Mouse (Mus musculus): ENCODE results near the gene Gdf11. TPM values are rescaled to one million over a fixed set of nuclear protein-coding genes. Genes with fewer than 3 reads are reported as not detected.

Gdf11 gene
- total and polyA plus RNA-seq, 3 experiments, result 3.4 to 7.3 (median 4.5) TPM

DNA sequence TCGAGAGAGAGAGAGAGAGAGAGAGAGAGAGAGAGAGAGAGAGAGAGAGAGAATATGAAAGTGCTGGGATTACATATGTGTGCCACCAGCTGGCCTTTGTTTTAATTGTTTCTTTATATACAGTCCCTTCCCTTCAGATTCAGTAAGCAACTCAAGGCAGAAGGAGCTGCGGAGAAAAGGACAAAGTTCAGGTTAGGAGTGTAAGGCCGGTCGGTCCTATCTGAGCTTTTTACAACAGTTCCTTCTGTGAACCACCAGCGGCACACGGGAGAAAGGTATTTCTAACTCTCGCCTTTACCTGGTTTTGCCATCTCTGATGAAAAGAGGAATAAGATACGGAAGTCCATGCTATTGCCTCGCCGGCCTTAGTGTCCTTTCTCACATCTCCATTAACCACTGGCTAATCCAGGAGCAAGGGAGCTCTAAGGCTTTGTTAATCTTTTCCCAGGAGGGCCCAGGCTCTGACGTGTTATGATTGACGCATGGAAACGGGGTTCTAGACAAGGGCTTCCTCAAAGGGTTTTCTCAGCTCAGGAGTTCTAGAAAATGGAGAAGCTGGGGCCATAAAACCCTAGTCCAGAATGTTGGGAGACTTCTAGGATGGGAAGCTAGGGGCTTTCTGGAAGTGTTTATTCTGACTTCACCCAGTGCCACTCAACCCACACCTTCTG is 17.4 kb upstream of the Gdf11 start:
- Histone ChIP-seq H3K27ac (ENCODE audit: insufficient read depth, low read depth) (no peak overlapping the region), H3K9ac (ENCODE audit: insufficient read depth, low read depth) (no peak overlapping the region), H3K4me2 (ENCODE audit: insufficient read depth, low read depth, poor library complexity, severe bottlenecking) (no peak overlapping the region), H3K4me3 (replicated peaks in 1 of 3; ENCODE audit: low read depth in 2 of 3, low read length in 2 of 3, poor library complexity in 1 of 3) (no peak overlapping the region), H3K4me1 (ENCODE audit: control insufficient read depth in 1 of 2, insufficient read depth in 2 of 2) (peaks cover 0 to 3% of the 10 kb centered on the region in 2 experiments; a peak in 1 of 4 replicates), H3K9me3 (replicated peaks; ENCODE audit: low read length) (no peaks in the 10 kb centered on the region), H3K79me2 (replicated peaks; ENCODE audit: control insufficient read depth, extremely low read depth, insufficient read depth, poor library complexity, severe bottlenecking) (no peaks in the 10 kb centered on the region), H3K36me3 (replicated peaks in 1 of 2; ENCODE audit: control insufficient read depth in 1 of 2, insufficient read depth in 1 of 2, low read length in 1 of 2) (no peaks in the 10 kb centered on the region), H3K27me3 (replicated peaks) (peaks cover 2% of the 10 kb centered on the region)
- DNase-seq (ENCODE audit: extremely low read depth), result no peak
- TF ChIP-seq JUND (conservative IDR thresholded peaks at IDR 0.05; ENCODE audit: low read depth, low read length) (no peak), PAX5 (IDR thresholded peaks at IDR 0.05; ENCODE audit: low read length) (no peak), HCFC1 (IDR thresholded peaks at IDR 0.05; ENCODE audit: low read depth, low read length) (no peak), CHD1 (IDR thresholded peaks at IDR 0.05; ENCODE audit: low read depth, low read length) (no peak), POLR2AphosphoS2 (IDR thresholded peaks at IDR 0.05; ENCODE audit: low read depth, low read length) (no peak)
- in situ Hi-C loops (cut with MboI; ENCODE audit: low pct_ligation_motif_present, low pct_unique_long_range_greater_than_20kb, low sequenced_read_pairs) (no loop called here), dilution Hi-C loops (cut with MboI; ENCODE audit: extremely low pct_ligation_motif_present, extremely low pct_unique_long_range_greater_than_20kb, low sequenced_read_pairs) (no loop called here)

DNA sequence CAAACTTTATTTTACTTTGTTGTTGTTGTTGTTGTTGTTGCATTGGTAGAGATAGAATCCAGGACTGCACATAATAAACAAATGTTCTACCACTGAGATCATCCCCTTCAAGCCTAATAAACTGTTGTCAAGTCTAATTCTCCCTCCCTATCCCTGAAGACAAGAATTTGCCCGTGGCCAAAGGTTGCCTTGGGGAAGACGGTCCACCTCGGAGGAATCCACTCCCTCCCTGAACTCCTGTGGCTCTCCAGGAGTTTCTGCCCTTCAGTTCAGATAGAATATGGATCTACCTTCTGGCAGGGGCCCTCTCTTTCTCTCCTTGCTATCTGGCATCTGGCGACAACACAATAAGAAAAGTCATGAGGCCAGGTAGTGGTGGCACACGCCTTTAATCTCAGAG is 13.3 kb upstream of the Gdf11 start:
- H3K27me3 ChIP-seq (replicated peaks), result no peaks in the 10 kb centered on the region
- no peak overlapping the region for H3K27ac ChIP-seq (ENCODE audit: insufficient read depth, low read depth)
- no peak overlapping the region for H3K4me2 ChIP-seq (ENCODE audit: insufficient read depth, low read depth, poor library complexity, severe bottlenecking)
- H3K79me2 ChIP-seq (replicated peaks; ENCODE audit: control insufficient read depth, extremely low read depth, insufficient read depth, poor library complexity, severe bottlenecking), result no peaks in the 10 kb centered on the region
- H3K9ac ChIP-seq (ENCODE audit: insufficient read depth, low read depth), result no peak overlapping the region
- in situ Hi-C loops (cut with MboI; ENCODE audit: low pct_ligation_motif_present, low pct_unique_long_range_greater_than_20kb, low sequenced_read_pairs), result no loop called here
- no peaks in the 10 kb centered on the region for H3K36me3 ChIP-seq (replicated peaks in 1 of 2; ENCODE audit: control insufficient read depth in 1 of 2, insufficient read depth in 1 of 2, low read length in 1 of 2)
- H3K4me3 ChIP-seq (replicated peaks in 1 of 3; ENCODE audit: low read depth in 2 of 3, low read length in 2 of 3, poor library complexity in 1 of 3), result no peak overlapping the region
- DNase-seq (ENCODE audit: extremely low read depth), result no peak
- no peak for TF ChIP-seq GABPA (IDR thresholded peaks at IDR 0.05; ENCODE audit: insufficient replicate concordance, low read depth, low read length)
- no peaks in the 10 kb centered on the region for H3K9me3 ChIP-seq (replicated peaks; ENCODE audit: low read length)
- peaks cover 5 to 8% of the 10 kb centered on the region in 2 experiments for H3K4me1 ChIP-seq (ENCODE audit: control insufficient read depth in 1 of 2, insufficient read depth in 2 of 2)
- dilution Hi-C loops (cut with MboI; ENCODE audit: extremely low pct_ligation_motif_present, extremely low pct_unique_long_range_greater_than_20kb, low sequenced_read_pairs), result no loop called here

DNA sequence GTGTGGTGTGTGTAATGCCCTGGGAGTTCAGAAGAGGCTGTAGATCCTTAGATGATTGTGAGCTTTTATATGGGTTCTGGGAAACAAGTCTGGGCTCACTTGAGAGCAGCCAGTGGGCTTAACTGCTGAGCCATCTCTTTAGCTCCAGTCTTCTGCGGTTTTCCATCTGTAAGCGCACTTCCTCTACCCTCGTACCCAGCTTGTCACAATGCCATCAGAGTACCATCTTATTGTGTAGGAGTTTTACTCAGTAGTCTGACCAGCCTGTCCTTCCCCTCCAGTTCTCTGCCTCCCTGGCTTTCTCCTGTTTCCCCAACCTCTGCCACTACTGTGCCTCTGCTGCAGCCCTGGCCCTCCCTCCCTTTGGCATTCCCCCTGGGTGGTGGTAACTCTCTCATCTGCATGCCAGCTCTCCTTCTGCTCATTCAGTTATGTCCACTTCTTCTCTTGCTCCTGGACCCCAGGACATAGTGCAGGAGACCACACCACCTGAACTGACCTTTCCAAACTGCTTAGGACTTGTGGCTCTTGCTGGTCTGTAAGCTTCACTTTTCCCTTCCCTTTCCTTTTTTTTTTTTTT is 11.0 kb upstream of the Gdf11 start:
- DNase-seq (ENCODE audit: extremely low read depth), result no peak
- Histone ChIP-seq H3K9ac (ENCODE audit: insufficient read depth, low read depth) (no peak overlapping the region), H3K27ac (ENCODE audit: insufficient read depth, low read depth) (no peak overlapping the region), H3K4me1 (ENCODE audit: control insufficient read depth in 1 of 2, insufficient read depth in 2 of 2) (peaks cover 5 to 8% of the 10 kb centered on the region in 2 experiments), H3K9me3 (replicated peaks; ENCODE audit: low read length) (no peaks in the 10 kb centered on the region), H3K27me3 (replicated peaks) (no peaks in the 10 kb centered on the region), H3K4me3 (replicated peaks in 1 of 3; ENCODE audit: low read depth in 2 of 3, low read length in 2 of 3, poor library complexity in 1 of 3) (no peak overlapping the region), H3K36me3 (replicated peaks in 1 of 2; ENCODE audit: control insufficient read depth in 1 of 2, insufficient read depth in 1 of 2, low read length in 1 of 2) (no peaks in the 10 kb centered on the region), H3K4me2 (ENCODE audit: insufficient read depth, low read depth, poor library complexity, severe bottlenecking) (no peak overlapping the region), H3K79me2 (replicated peaks; ENCODE audit: control insufficient read depth, extremely low read depth, insufficient read depth, poor library complexity, severe bottlenecking) (no peaks in the 10 kb centered on the region)
- dilution Hi-C loops (cut with MboI; ENCODE audit: extremely low pct_ligation_motif_present, extremely low pct_unique_long_range_greater_than_20kb, low sequenced_read_pairs), result no loop called here
- TF ChIP-seq USF1 (IDR thresholded peaks at IDR 0.05; ENCODE audit: low read depth, low read length) (no peak), ELF1 (IDR thresholded peaks at IDR 0.05; ENCODE audit: low read depth, low read length) (no peak), TBP (conservative IDR thresholded peaks at IDR 0.05; ENCODE audit: low read depth, low read length) (no peak), SMC3 (IDR thresholded peaks at IDR 0.05; ENCODE audit: low read depth, low read length) (no peak), GABPA (IDR thresholded peaks at IDR 0.05; ENCODE audit: insufficient replicate concordance, low read depth, low read length) (no peak), MYC (IDR thresholded peaks at IDR 0.05; ENCODE audit: low read depth, low read length) (no peak), IRF4 (IDR thresholded peaks at IDR 0.05; ENCODE audit: low read depth, low read length) (no peak), E2F4 (IDR thresholded peaks at IDR 0.05; ENCODE audit: insufficient replicate concordance, low read depth, low read length) (no peak), HCFC1 (IDR thresholded peaks at IDR 0.05; ENCODE audit: low read depth, low read length) (no peak), MEF2A (IDR thresholded peaks at IDR 0.05; ENCODE audit: borderline replicate concordance, low read depth, low read length) (no peak), RAD21 (IDR thresholded peaks at IDR 0.05; ENCODE audit: low read depth, low read length) (no peak), CTCF (conservative IDR thresholded peaks at IDR 0.05 in 1 of 2, IDR thresholded peaks at IDR 0.05 in 1 of 2; ENCODE audit: low read depth in 2 of 2, low read length in 2 of 2) (no peak), ZC3H11A (IDR thresholded peaks at IDR 0.05; ENCODE audit: low read depth, low read length) (no peak)
- in situ Hi-C loops (cut with MboI; ENCODE audit: low pct_ligation_motif_present, low pct_unique_long_range_greater_than_20kb, low sequenced_read_pairs), result no loop called here

Measured in CH12.LX (cell line).